ENCODE assay signal across 13 mouse cellular contexts in genomic region chrX:14138481-14138880, GRCm38 (mm10).
A peak's percentile ranks its signal among the peaks of the same experiment; 100 is the strongest.
DNase-seq lines count a peak whose midpoint lies in the region; ATAC-seq lines count a peak whose summit lies in the region.
"Had no signal": no experiment of that assay in that cellular context is flagged by ENCODE, and none has a peak within 500 bp of the region (broad histone marks: within the 10 kb centered on the region; RNA-seq: fewer than 3 reads in every experiment).

No protein-coding gene starts in this region.

- no peak overlapping the region for H3K4me2 ChIP-seq in heart, embryonic 11.5 days
- H3K4me2 ChIP-seq: embryonic facial prominence, embryonic 13.5 days; limb, embryonic 13.5 days had no signal

- H3K9ac ChIP-seq in heart, embryonic 11.5 days (ENCODE audit: low read depth, low read length), result no peak overlapping the region
- H3K9ac ChIP-seq: embryonic facial prominence, embryonic 13.5 days; limb, embryonic 13.5 days had no signal

- H3K4me3 ChIP-seq in heart, embryonic 11.5 days (ENCODE audit: low read depth, low read length), result no peak overlapping the region
- no peak overlapping the region for H3K4me3 ChIP-seq in forebrain, embryonic 10.5 days
- H3K4me3 ChIP-seq: embryonic facial prominence, embryonic 13.5 days; limb, embryonic 13.5 days had no signal

- 29% methylated on average over 4 of the region's 4 CpGs for WGBS in heart, embryonic 11.5 days (ENCODE audit: insufficient replicate concordance)
- WGBS in forebrain, embryonic 10.5 days, result 57% methylated on average over 4 of the region's 4 CpGs

- H3K27me3 ChIP-seq in heart, embryonic 11.5 days (ENCODE audit: control insufficient read depth, insufficient read depth, low read length), result no peaks in the 10 kb centered on the region
- no peaks in the 10 kb centered on the region for H3K27me3 ChIP-seq in forebrain, embryonic 10.5 days (ENCODE audit: poor library complexity, severe bottlenecking)
- H3K27me3 ChIP-seq: embryonic facial prominence, embryonic 13.5 days; limb, embryonic 13.5 days had no signal

- no peak overlapping the region for H3K27ac ChIP-seq in heart, embryonic 11.5 days (ENCODE audit: low read depth, low read length)
- no peak overlapping the region for H3K27ac ChIP-seq in forebrain, embryonic 10.5 days
- H3K27ac ChIP-seq: embryonic facial prominence, embryonic 13.5 days; limb, embryonic 13.5 days; macrophage had no signal

- no peak for ATAC-seq in heart, embryonic 11.5 days (replicated peaks; ENCODE audit: insufficient number of reproducible peaks, low FRiP score, low TSS enrichment)
- ATAC-seq: forebrain, embryonic 14.5 days had no signal

- no peaks in the 10 kb centered on the region for H3K4me1 ChIP-seq in heart, embryonic 11.5 days (ENCODE audit: control insufficient read depth, insufficient read depth, low read length)
- H3K4me1 ChIP-seq in forebrain, embryonic 10.5 days, result no peaks in the 10 kb centered on the region
- H3K4me1 ChIP-seq: embryonic facial prominence, embryonic 13.5 days; limb, embryonic 13.5 days had no signal

- no peaks in the 10 kb centered on the region for H3K9me3 ChIP-seq in heart, embryonic 11.5 days (replicated peaks; ENCODE audit: control insufficient read depth, low read length)
- no peaks in the 10 kb centered on the region for H3K9me3 ChIP-seq in forebrain, embryonic 10.5 days
- H3K9me3 ChIP-seq: embryonic facial prominence, embryonic 13.5 days; limb, embryonic 13.5 days had no signal

- H3K36me3 ChIP-seq in heart, embryonic 11.5 days (ENCODE audit: control insufficient read depth, insufficient read depth, low read length), result no peaks in the 10 kb centered on the region
- no peaks in the 10 kb centered on the region for H3K36me3 ChIP-seq in forebrain, embryonic 10.5 days (replicated peaks)
- H3K36me3 ChIP-seq: embryonic facial prominence, embryonic 13.5 days; limb, embryonic 13.5 days had no signal

- peak; percentile 18 to 35 for DNase-seq in heart, adult 18-20 months
- DNase-seq in embryo, embryonic 10.5 days (ENCODE audit: low spot score), result peak; percentile 42
- DNase-seq in heart, postnatal 4 days, result peak; percentile 18
- DNase-seq in lung, postnatal 10 days, result peak; percentile 57
- DNase-seq in Muller cell, postnatal 12 days (ENCODE audit: inconsistent ontology term), result no peak
- no peak for DNase-seq in forebrain, embryonic 10.5 days (ENCODE audit: extremely low spot score, low spot score)
- no peak for DNase-seq in thymus, postnatal 14 days
- DNase-seq: cerebellum, adult 18-20 months had no signal

Comparison
In these comparisons a context has a peak if more than half of its experiments do, and no peak if none do; other contexts are left out.
1. DNase-seq: peak in heart, adult 18-20 months (2 of 2), embryo, embryonic 10.5 days (single experiment), heart, postnatal 4 days (single experiment) and lung, postnatal 10 days (single experiment); none in Muller cell, postnatal 12 days (single experiment), forebrain, embryonic 10.5 days (single experiment) and thymus, postnatal 14 days (single experiment).